Mouse (Mus musculus) kidney, adult 11 months (tissue): Measurements from ENCODE around the gene Rnf113a2.
A peak's percentile ranks its signal among the peaks of the same experiment; 100 is the strongest.

Experiments used
- DNase-seq: peaks from one replicate; pipeline ENCODE4 v3.0.0; 2022

Rnf113a2 gene

GRCm38 (mm10) chr12:84416834-84417604 lies at the start of gene Rnf113a2:
TSS of gene Rnf113a2 (plus strand) at chr12:84417196.
- DNase-seq = peak; percentile 79

GRCm38 (mm10) chr12:84371647-84372046 lies 45.3 kb upstream of the Rnf113a2 start:
- no peak for DNase-seq

DNA sequence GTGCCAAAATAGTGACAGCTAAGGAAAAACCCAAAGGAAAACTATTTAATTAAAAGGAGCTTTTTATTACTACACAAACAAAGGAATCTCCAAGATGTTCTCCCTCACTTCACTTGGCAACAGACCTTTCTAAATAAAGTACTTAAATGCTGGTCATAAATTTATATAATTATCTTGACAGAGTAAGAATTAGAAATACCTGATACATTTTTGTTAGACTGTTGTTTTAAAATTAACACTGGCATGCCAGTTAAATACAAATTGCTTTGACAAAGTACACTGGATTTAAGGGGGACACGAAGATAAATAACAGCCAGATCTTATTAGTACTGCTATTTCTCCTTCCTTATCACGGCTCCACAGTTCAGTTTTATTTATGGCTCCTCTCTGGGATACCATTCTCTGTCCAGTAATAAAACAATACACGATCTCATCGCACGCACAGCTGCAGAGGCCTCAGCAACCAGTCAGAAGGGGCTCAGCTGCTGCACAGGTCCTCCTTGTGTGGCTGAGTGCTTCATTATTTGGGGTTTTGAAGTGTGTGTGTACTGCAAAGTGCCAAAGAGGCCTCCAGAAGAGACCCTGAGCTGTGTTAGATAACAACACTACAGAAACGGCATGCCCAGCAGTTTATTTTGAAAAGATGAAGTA lies 43.0 kb upstream of the Rnf113a2 start:
- no peak for DNase-seq

- no peak for DNase-seq
Observed at GRCm38 (mm10) chr12:84382369-84382768, 34.6 kb upstream of the Rnf113a2 start.

- DNase-seq = peak; percentile 93
Observed at GRCm38 (mm10) chr12:84384644-84385081, 32.3 kb upstream of the Rnf113a2 start.

DNA sequence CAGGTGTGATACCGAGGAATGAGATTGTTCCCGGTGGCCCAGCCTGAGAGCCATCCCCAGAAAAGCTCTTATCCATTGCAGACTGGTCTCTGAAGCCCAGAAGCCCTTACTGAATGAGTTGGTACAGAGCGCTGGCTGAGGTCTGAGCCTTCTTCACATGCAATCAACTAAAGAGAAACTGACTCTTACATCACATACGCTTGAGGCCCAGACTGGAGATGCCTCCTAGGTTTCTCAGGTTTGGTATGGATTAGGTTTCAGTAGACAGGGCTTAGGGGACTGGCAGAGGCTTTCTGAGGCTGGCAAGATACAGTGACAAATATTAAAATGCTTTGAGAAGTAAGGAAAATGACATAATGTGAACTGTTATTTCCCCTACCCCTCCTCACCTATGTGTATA lies 31.6 kb upstream of the Rnf113a2 start:
- no peak for DNase-seq

GRCm38 (mm10) chr12:84388097-84388496 lies 28.9 kb upstream of the Rnf113a2 start:
- DNase-seq = peak; percentile 81

- DNase-seq = no peak
Observed at GRCm38 (mm10) chr12:84388774-84389400, 28.1 kb upstream of the Rnf113a2 start.

DNA sequence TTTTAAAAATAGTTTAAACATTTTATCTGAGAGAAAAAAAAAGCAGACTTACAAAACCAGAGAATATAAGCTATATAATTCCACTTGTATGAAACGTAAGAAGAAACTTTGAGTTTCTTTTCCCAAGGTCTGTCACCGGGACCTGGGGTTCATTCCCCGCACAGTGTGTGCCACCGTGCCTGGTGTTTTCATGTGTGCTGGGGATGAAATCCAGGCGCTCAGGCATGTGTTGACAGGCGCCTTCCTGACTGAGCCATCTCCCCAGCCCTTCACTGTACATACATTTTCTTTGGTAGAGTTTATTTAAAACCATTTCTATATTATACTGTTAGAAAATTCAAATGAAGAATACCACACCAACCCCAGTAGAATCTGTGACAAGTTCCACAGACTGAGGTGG lies 26.7 kb upstream of the Rnf113a2 start:
- no peak for DNase-seq

- DNase-seq = no peak
Observed at GRCm38 (mm10) chr12:84392681-84393080, 24.3 kb upstream of the Rnf113a2 start.

DNA sequence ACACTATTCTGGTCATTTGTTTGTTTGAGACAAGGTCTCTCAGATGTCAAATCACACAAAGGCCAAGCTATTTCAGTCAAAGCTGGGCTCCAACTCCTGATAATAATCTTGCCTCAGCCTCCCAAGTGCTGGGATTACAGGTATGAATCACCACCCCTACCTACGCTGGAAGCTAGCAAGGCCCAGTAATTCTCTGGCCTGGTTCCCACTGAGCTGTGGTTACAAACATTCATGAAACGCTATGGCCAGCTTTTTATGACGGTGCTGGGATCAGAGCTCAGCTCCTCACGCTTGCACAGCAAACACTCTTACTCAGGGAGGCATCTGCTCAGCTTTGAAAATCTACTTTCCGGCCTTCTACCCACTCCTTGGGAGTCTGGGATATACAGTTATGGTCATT lies 23.1 kb upstream of the Rnf113a2 start:
- DNase-seq = no peak

- DNase-seq = no peak
Observed at GRCm38 (mm10) chr12:84396947-84397679, 19.9 kb upstream of the Rnf113a2 start.

DNA sequence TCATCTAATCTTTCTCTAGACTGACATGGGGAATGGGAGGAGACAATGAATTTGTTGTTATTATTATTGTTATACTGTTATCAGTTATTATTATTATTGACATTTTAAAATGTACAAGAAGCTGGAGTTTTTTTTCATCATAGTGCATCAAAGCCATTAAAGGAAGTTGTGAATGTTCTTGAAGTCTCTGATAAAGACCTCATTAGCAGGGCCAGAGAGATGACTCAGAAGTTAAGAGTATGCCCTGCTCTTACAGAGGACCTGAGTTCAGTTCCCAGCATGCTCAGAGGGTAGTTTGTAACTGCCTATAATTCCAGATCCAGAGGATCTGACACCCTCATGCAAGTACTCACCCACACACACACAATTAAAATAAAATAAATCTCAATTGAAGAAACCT lies 19.3 kb upstream of the Rnf113a2 start:
- no peak for DNase-seq

- DNase-seq = no peak
Observed at GRCm38 (mm10) chr12:84398629-84399028, 18.4 kb upstream of the Rnf113a2 start.

GRCm38 (mm10) chr12:84399135-84399534 lies 17.9 kb upstream of the Rnf113a2 start:
- DNase-seq = no peak

DNA sequence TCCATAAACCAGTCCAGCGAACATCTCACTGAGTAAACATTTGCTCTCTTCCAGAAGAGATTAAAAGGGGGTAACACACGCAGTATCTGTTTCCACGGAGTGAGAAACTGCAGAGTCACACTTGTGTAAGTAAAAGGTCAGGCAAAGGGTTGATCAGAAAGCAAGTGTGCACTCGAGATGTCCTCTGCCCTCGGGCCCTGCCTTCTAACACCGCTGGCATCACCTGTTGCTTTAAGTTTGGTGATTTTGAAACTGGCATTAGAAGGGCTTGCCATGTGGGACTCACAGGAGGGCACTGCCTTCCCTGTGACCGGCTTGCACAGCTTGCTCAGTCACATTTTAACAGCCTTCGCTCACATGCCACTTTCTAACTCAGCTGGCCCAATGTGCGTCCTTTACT lies 17.3 kb upstream of the Rnf113a2 start:
- DNase-seq = peak; percentile 81

DNA sequence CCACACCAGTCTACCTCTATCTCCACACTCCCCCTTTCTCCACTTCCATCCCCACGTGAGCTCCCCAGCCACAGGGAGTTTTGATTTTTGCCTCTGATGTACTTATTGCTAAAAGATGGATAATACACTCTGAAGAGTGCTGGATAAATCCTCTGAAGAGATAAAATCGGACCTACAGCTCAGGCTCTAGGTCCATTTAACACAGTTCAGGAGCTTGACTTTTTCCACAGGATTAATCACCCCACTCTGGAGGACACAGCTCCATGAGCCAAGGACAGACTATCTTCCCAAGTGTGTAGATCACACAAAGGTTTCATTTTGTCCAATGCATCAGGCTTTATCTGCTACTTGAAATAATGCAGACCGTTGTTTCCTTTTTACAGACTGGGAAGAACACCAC lies 16.9 kb upstream of the Rnf113a2 start:
- no peak for DNase-seq

GRCm38 (mm10) chr12:84400653-84401052 lies 16.3 kb upstream of the Rnf113a2 start:
- DNase-seq = peak; percentile 76

DNA sequence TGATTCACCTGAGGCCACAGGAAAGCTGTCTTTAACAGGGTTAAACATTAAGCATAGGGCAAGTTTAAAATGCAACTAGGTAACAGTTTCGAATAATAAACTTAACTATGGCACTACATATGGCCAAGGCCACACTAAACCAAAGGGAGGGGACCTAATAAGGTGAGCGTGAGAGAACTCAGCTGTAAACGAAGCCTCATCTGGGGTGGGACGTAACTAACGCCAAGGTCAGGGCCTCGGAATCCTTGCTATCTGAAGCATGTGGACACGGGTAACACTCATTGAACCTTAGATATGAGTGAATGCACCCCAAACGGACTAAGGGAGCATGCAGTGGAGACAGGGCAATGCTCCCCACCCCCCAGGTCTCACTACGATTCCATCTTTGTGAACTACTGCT lies 14.1 kb upstream of the Rnf113a2 start:
- peak; percentile 66 for DNase-seq

GRCm38 (mm10) chr12:84404541-84404940 lies 12.5 kb upstream of the Rnf113a2 start:
- DNase-seq = no peak

DNA sequence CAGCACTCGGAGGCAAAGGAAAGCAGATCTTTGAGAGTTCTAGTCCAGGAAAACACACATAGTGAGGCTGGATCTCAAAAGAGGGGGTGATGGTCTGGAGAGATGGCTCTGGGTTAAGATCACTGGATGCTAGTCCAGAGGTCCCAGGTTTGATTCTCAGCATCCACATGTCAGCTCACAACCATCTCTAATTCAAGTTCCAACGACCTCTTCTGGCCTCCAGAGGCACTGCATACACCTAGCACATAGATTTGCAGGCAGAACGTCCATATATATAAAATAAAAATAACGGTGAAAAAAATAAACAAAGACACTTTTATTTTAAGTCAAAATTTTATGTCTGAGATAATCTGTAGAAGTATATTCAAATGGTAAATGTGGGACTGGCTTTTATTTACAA lies 9.7 kb upstream of the Rnf113a2 start:
- DNase-seq = no peak

GRCm38 (mm10) chr12:84407874-84408818 lies 8.8 kb upstream of the Rnf113a2 start:
- peak; percentile 39 for DNase-seq
